Mouse (Mus musculus): ENCODE data around the gene Ddx47. TPM values are rescaled to one million over a fixed set of nuclear protein-coding genes. Genes with fewer than 3 reads are reported as not detected.

Gene Ddx47
- polyA plus RNA-seq, 1 experiment = 70.4 TPM

DNA sequence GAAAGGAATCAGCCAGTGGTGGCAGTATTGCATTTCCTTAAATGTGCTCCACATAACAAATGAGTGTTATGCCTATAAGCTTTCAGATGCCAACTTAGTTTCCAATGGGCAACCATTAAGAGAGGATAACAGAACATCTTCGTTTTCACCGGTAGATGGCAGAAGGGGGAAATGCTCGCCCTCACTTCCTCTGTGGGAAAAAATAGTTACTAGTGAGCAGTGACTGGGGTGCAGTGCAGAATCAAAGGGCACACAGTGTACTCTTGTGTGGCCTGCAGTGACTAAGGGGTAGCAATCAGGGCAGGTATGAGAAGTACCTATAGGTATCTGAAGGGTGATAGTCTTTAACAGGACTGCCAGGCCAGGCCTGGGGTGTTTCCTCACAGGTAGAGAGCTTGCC lies 14.8 kb downstream of the Ddx47 start:
- TF ChIP-seq POLR2A (IDR thresholded peaks at IDR 0.05; ENCODE audit: borderline replicate concordance, low read depth, low read length) (no peak), CTCF (IDR thresholded peaks at IDR 0.05; ENCODE audit: low read depth, low read length) (peak; percentile 16; the same call in 1 of the 2 replicates)

DNA sequence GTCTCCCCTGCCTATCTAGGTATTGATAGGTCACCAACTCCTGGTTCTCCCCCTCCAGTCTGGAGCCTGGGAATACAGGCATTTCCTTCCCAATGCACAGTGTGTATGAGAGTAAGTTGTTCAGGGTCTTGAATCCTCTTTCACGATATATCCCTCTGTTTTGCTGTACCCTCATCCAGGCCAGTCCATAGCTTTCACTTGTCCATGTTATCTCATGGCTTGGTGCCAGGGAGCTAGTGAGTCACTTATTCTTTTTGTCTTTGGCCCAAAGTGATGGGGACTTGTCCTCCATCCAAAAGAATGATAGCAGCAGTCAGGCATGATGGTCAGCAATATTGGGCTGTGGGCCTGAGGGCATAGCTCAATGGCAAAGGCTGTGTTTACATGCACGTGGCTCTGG lies 15.3 kb downstream of the Ddx47 start:
- peaks cover 9% of the 10 kb centered on the region for H3K4me1 ChIP-seq (ENCODE audit: control insufficient read depth, insufficient read depth, low read length)
- H3K4me3 ChIP-seq (ENCODE audit: insufficient read depth, low read length) = no peak overlapping the region
- no peak overlapping the region for H3K27ac ChIP-seq (ENCODE audit: insufficient read depth, low read depth, low read length)
- TF ChIP-seq POLR2A (IDR thresholded peaks at IDR 0.05; ENCODE audit: borderline replicate concordance, low read depth, low read length) (no peak), CTCF (IDR thresholded peaks at IDR 0.05; ENCODE audit: low read depth, low read length) (no peak)

More for the DNA sequence above, 14.8 kb downstream of the Ddx47 start:
- Histone ChIP-seq H3K4me3 (ENCODE audit: insufficient read depth, low read length) (no peak overlapping the region), H3K27ac (ENCODE audit: insufficient read depth, low read depth, low read length) (no peak overlapping the region), H3K4me1 (ENCODE audit: control insufficient read depth, insufficient read depth, low read length) (peaks cover 9% of the 10 kb centered on the region)

DNA sequence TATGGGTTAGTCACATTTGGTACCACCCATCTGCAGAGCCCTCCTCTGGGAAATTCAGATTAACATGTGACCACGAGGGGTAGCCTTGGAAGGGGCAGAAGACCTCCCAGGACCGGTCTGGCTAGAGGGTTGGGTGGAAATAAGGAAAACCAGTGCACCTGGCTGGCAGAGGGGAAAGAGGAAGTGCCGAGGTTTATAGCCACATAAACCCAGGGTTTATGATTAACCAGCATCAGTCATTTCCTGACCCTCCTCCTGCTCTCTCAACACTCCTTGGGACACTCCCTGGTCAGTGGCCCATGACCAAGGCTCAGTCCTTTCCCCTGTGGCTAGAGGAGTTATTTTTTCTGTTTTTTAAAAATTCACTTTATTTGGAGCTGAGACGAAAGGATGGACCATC lies 17.8 kb downstream of the Ddx47 start:
- Histone ChIP-seq H3K4me3 (ENCODE audit: insufficient read depth, low read length) (no peak overlapping the region), H3K4me1 (ENCODE audit: control insufficient read depth, insufficient read depth, low read length) (peaks cover 9% of the 10 kb centered on the region), H3K27ac (ENCODE audit: insufficient read depth, low read depth, low read length) (no peak overlapping the region)
- TF ChIP-seq CTCF (IDR thresholded peaks at IDR 0.05; ENCODE audit: low read depth, low read length) (no peak), POLR2A (IDR thresholded peaks at IDR 0.05; ENCODE audit: borderline replicate concordance, low read depth, low read length) (no peak)

DNA sequence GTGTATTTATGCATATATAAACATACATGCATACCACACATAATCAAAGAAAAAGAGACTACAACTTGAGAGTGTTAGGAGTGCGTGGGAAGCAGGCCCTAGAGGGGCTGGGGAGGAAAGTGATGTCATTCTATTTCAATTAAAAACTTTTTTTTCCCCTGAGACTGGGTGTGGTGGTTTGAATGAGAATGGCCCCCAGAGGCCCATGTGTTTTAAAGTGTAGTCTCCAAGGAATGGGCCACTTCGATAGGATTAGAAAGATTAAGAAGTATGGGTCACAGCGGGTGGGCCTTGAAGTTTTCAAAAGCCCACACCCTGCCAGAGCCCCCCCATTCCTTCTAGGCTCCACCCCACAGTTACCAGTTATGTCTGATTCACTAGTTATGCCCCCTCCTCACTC lies 27.3 kb downstream of the Ddx47 start:
- TF ChIP-seq CTCF (IDR thresholded peaks at IDR 0.05; ENCODE audit: low read depth, low read length) (no peak), POLR2A (IDR thresholded peaks at IDR 0.05; ENCODE audit: borderline replicate concordance, low read depth, low read length) (no peak)
- H3K4me3 ChIP-seq (ENCODE audit: insufficient read depth, low read length) = no peak overlapping the region
- no peaks in the 10 kb centered on the region for H3K4me1 ChIP-seq (ENCODE audit: control insufficient read depth, insufficient read depth, low read length)
- H3K27ac ChIP-seq (ENCODE audit: insufficient read depth, low read depth, low read length) = no peak overlapping the region

DNA sequence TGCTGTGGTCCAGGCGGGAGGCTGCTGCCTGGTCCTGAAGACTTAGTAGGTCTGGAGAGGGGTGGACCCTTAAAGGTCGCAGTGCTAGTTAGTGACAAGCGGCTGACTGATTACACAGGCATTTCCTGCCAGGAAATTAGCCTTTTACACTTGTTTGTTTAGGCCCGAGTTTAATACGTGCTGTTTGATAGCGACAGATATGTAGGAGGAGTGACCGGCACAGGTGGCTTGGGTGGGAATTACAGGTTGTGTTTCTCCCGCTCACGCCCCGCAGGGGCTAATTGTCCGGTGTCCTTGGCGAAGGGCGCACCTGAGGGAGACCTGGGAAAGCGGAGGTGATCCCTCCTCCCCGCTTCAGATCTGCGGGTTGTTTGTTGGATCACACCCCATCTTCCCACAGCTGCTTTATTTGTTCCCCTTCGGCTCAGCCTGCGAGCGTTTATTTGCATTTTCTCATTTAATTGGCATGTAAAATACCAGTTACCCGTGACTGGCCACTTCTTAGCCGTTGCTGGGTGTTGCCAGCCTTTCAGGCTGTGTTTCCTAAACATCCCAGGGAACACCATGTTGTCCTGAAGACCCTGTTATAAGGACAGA lies 29.0 kb downstream of the Ddx47 start:
- TF ChIP-seq CTCF (IDR thresholded peaks at IDR 0.05; ENCODE audit: low read depth, low read length) = no peak
- TF ChIP-seq POLR2A (IDR thresholded peaks at IDR 0.05; ENCODE audit: borderline replicate concordance, low read depth, low read length) = no peak
- no peaks in the 10 kb centered on the region for H3K4me1 ChIP-seq (ENCODE audit: control insufficient read depth, insufficient read depth, low read length)
- H3K27ac ChIP-seq (ENCODE audit: insufficient read depth, low read depth, low read length) = no peak overlapping the region
- H3K4me3 ChIP-seq (ENCODE audit: insufficient read depth, low read length) = no peak overlapping the region

DNA sequence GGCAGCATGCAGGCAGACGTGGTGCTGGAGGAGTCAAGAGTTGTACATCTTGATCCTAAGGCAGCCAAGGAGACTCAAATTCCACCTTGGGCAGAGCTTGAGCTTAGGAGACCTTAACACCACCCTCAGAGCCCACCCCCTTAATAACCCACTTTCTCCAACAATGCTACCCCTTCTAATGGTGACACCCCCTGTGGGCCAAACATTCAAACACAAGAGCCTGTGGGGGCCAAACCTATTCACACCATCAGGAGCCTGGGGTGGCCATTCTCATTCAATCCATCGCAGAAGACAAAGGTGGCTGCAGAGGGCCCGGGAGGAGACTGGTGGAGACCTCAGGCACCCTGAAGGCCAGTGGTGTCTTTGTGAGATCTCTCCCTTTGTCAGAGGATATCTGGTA lies 30.5 kb downstream of the Ddx47 start:
- Histone ChIP-seq H3K27ac (ENCODE audit: insufficient read depth, low read depth, low read length) (no peak overlapping the region), H3K4me3 (ENCODE audit: insufficient read depth, low read length) (no peak overlapping the region), H3K4me1 (ENCODE audit: control insufficient read depth, insufficient read depth, low read length) (no peaks in the 10 kb centered on the region)
- no peak for TF ChIP-seq CTCF (IDR thresholded peaks at IDR 0.05; ENCODE audit: low read depth, low read length)
- TF ChIP-seq POLR2A (IDR thresholded peaks at IDR 0.05; ENCODE audit: borderline replicate concordance, low read depth, low read length) = no peak

DNA sequence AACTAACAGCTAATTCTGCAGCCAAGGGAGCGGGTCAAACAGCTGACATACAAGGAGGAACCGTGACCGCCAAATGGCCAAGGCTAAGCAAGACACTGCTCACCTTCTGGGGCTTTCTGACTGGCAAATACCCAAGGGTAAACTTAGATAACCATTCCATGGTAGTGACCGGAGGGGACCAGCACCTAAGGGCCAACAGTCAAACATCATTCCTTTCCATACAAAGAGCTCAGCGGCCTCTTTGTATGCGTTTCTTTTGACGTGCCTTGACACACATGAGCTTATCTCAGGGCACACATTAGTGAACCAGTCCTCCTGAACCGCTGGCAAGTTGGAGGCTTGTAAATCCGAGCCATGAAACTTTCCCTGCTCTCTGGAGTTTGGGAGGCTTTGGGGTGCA lies 35.9 kb downstream of the Ddx47 start:
- Histone ChIP-seq H3K27ac (ENCODE audit: insufficient read depth, low read depth, low read length) (no peak overlapping the region), H3K4me3 (ENCODE audit: insufficient read depth, low read length) (no peak overlapping the region), H3K4me1 (ENCODE audit: control insufficient read depth, insufficient read depth, low read length) (0 out of 2 replicates have a peak, but pooled peaks cover 3% of the 10 kb centered on the region)
- TF ChIP-seq POLR2A (IDR thresholded peaks at IDR 0.05; ENCODE audit: borderline replicate concordance, low read depth, low read length) (no peak), CTCF (IDR thresholded peaks at IDR 0.05; ENCODE audit: low read depth, low read length) (no peak)

DNA sequence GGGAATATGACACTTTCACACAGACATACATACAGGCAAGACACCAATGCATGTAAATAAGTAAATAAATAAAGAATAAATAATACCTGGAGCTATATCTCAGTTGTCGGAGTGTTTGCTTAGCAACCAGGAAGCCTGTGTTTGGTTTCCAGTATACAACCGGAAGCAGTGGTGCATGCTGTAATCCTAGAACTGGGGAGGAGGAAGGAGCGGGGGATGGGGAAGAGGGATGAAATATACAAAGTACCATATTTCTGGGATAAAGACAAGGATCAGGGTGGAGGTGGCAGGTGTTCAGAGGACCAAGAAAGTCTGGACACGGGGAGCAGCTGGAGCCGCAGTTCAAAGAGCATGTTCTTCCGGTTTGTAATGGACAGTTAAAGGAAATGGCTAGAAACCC lies 37.1 kb downstream of the Ddx47 start:
- no peak overlapping the region for H3K27ac ChIP-seq (ENCODE audit: insufficient read depth, low read depth, low read length)
- no peak for TF ChIP-seq POLR2A (IDR thresholded peaks at IDR 0.05; ENCODE audit: borderline replicate concordance, low read depth, low read length)
- TF ChIP-seq CTCF (IDR thresholded peaks at IDR 0.05; ENCODE audit: low read depth, low read length) = no peak
- H3K4me1 ChIP-seq (ENCODE audit: control insufficient read depth, insufficient read depth, low read length) = 0 out of 2 replicates have a peak, but pooled peaks cover 3% of the 10 kb centered on the region
- no peak overlapping the region for H3K4me3 ChIP-seq (ENCODE audit: insufficient read depth, low read length)

DNA sequence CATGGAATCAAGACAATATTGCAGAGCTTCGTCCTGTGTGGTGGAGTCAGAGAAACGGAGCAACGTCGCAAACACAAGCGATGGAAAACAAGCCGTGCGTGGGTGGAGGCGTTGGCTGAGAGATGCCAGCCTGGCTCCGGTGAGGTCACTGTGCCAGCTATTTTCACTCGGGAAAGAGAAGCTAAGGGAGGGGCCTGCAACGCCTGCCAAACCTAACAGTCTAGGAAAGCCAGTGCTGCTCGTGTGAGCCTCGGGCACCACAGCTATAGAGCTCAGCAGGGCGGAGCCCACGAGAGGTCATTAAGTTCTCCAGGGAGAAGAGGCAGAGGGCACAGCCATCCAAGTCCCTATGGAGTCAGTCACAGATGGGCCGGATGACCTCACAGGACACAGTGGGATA lies 37.5 kb downstream of the Ddx47 start:
- TF ChIP-seq CTCF (IDR thresholded peaks at IDR 0.05; ENCODE audit: low read depth, low read length) = no peak
- no peak for TF ChIP-seq POLR2A (IDR thresholded peaks at IDR 0.05; ENCODE audit: borderline replicate concordance, low read depth, low read length)
- 0 out of 2 replicates have a peak, but pooled peaks cover 3% of the 10 kb centered on the region for H3K4me1 ChIP-seq (ENCODE audit: control insufficient read depth, insufficient read depth, low read length)

DNA sequence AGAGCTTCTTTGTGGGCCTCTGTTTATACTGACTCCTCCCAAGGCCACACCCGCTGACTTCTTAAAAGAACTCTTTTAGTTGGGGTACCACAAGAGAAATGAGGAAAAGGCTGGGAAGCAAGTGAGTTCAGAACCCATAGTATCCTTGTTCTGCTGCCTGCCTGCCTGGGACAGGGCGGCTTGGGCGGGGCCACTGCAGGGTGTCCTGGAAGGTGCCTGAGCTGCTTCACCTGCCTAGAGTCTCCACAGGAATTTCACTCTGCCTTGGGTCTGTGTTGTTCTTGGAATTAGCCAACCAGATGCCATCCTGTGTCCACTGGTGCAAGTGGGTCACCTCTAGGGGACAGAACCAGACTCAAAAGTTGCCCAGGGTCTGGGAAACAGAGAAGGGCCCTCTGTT lies 42.4 kb downstream of the Ddx47 start:
- Histone ChIP-seq H3K4me3 (ENCODE audit: insufficient read depth, low read length) (no peak overlapping the region), H3K27ac (ENCODE audit: insufficient read depth, low read depth, low read length) (no peak overlapping the region), H3K4me1 (ENCODE audit: control insufficient read depth, insufficient read depth, low read length) (peaks cover 3% of the 10 kb centered on the region; the same call in 1 of the 2 replicates)
- TF ChIP-seq CTCF (IDR thresholded peaks at IDR 0.05; ENCODE audit: low read depth, low read length) = no peak
- TF ChIP-seq POLR2A (IDR thresholded peaks at IDR 0.05; ENCODE audit: borderline replicate concordance, low read depth, low read length) = no peak

More for the DNA sequence above, 37.5 kb downstream of the Ddx47 start:
- Histone ChIP-seq H3K27ac (ENCODE audit: insufficient read depth, low read depth, low read length) (no peak overlapping the region), H3K4me3 (ENCODE audit: insufficient read depth, low read length) (no peak overlapping the region)

All from bone marrow macrophage, adult 2 months (primary cell).